Mouse (Mus musculus) neural tube, embryonic 14.5 days (tissue): ENCODE measurements at regions not wholly inside any gene's neighbourhood (a gene's known extent, or its start where the extent isn't known, plus 50 kb on each side); places are given as distances from the start of the nearest gene placed in this dataset. TPM values are rescaled to one million over a fixed set of nuclear protein-coding genes. Genes with fewer than 3 reads are reported as not detected.

Experiments
- microRNA-seq: library from miRNA; unstranded; fragments of <30 nt; microRNA quantifications from one replicate; pipeline ENCODE4, GENCODE M21; 2016

Small RNAs in the stretch of these regions (microRNA-seq; reads per million reads assigned to microRNA genes)
- gene Mir21c, result not detected
